Comparison of ENCODE assay signal across 10 mouse cellular contexts in the genomic region with DNA sequence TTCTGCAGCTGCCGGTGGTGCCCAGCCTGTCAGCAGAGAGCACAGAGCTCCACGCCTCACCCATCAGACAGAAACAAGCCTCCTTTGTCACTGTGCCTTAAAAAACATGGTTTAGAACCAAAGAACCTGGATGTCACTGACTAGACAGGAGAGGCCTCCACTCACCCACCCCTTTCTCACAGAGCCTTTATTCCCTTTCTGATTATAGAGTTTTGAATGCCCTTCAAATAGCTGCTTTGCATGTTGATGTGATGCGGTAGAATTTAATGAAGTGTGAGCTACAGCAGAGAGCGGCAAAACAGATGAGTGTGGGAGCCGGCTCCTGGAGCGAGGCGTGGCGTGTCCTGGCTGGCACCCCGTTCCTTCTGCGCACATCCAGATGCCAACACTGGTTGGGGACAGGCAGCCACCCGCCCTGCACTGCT.
DNase-seq lines count a peak whose midpoint lies in the region; ATAC-seq and TF ChIP-seq lines count a peak whose summit lies in the region.
"Had no signal": no experiment of that assay in that cellular context is flagged by ENCODE, and none has a peak within 500 bp of the region (broad histone marks: within the 10 kb centered on the region; RNA-seq: fewer than 3 reads in every experiment).

No protein-coding gene starts in this region.

- H3K36me3 ChIP-seq in forebrain, embryonic 10.5 days (replicated peaks), result peaks cover 4% of the 10 kb centered on the region; the same call in 1 of the 2 replicates
- no peaks in the 10 kb centered on the region for H3K36me3 ChIP-seq in hindbrain, postnatal 0 days (ENCODE audit: insufficient read depth, low read length)
- no peaks in the 10 kb centered on the region for H3K36me3 ChIP-seq in midbrain, embryonic 14.5 days (ENCODE audit: control insufficient read depth, insufficient read depth, low read length)

- peak overlapping the region; percentile 58 for H3K27ac ChIP-seq in forebrain, embryonic 10.5 days
- H3K27ac ChIP-seq in hindbrain, postnatal 0 days, result peak overlapping the region; percentile 64
- H3K27ac ChIP-seq in midbrain, embryonic 14.5 days (replicated peaks; ENCODE audit: low read depth, low read length), result peak overlapping the region; percentile 73

- H3K9ac ChIP-seq in hindbrain, postnatal 0 days (replicated peaks; ENCODE audit: low read length), result 0 out of 2 replicates have a peak overlapping the region, but pooled peaks have one; percentile 1
- no peak overlapping the region for H3K9ac ChIP-seq in midbrain, embryonic 14.5 days (replicated peaks; ENCODE audit: low read length)

- H3K27me3 ChIP-seq in forebrain, embryonic 10.5 days (ENCODE audit: poor library complexity, severe bottlenecking), result no peaks in the 10 kb centered on the region
- H3K27me3 ChIP-seq in hindbrain, postnatal 0 days (ENCODE audit: insufficient read depth, low read length), result no peaks in the 10 kb centered on the region
- H3K27me3 ChIP-seq in midbrain, embryonic 14.5 days (ENCODE audit: control insufficient read depth, insufficient read depth, low read length), result no peaks in the 10 kb centered on the region

- 63% methylated on average over 11 of the region's 11 CpGs for WGBS in forebrain, embryonic 10.5 days
- 19% methylated on average over 11 of the region's 11 CpGs for WGBS in hindbrain, postnatal 0 days
- WGBS in midbrain, embryonic 14.5 days, result 6% methylated on average over 11 of the region's 11 CpGs

- H3K4me3 ChIP-seq in forebrain, embryonic 10.5 days, result no peak overlapping the region
- H3K4me3 ChIP-seq in hindbrain, postnatal 0 days (ENCODE audit: low read length), result no peak overlapping the region
- no peak overlapping the region for H3K4me3 ChIP-seq in midbrain, embryonic 14.5 days (replicated peaks; ENCODE audit: low read depth, low read length)

- peak; percentile 81 for DNase-seq in brain, adult 2 months (ENCODE audit: low read depth, low spot score)
- no peak for DNase-seq in forebrain, embryonic 10.5 days (ENCODE audit: extremely low spot score, low spot score)
- peak; percentile 60 for DNase-seq in hindbrain, postnatal 0 days (ENCODE audit: low spot score)
- peak; percentile 73 for DNase-seq in midbrain, embryonic 14.5 days
- no peak for DNase-seq in spleen, adult 12 weeks (ENCODE audit: low spot score)
- no peak for DNase-seq in spleen, postnatal 10 days (ENCODE audit: low spot score in 2 of 2)
- DNase-seq in gastrocnemius, postnatal 4 days (ENCODE audit: low spot score in 2 of 2), result no peak
- DNase-seq: cerebellum, adult 9-11 months; lung, adult 2 months; thymus, adult 2 months had no signal

- peak overlapping the region; percentile 36; the same call in 1 of the 2 replicates for H3K4me2 ChIP-seq in hindbrain, postnatal 0 days (ENCODE audit: low read depth, low read length)
- peak overlapping the region; percentile 23 for H3K4me2 ChIP-seq in midbrain, embryonic 14.5 days (ENCODE audit: low read length)

- TF ChIP-seq CTCF in hindbrain, postnatal 0 days (IDR thresholded peaks at IDR 0.05; ENCODE audit: low read depth), result no peak

- ATAC-seq in hindbrain, postnatal 0 days, result peak; percentile 85
- peak; percentile 66 for ATAC-seq in midbrain, embryonic 14.5 days (ENCODE audit: low FRiP score, low TSS enrichment)

- no peaks in the 10 kb centered on the region for H3K9me3 ChIP-seq in forebrain, embryonic 10.5 days
- H3K9me3 ChIP-seq in hindbrain, postnatal 0 days (ENCODE audit: low read length), result no peaks in the 10 kb centered on the region
- no peaks in the 10 kb centered on the region for H3K9me3 ChIP-seq in midbrain, embryonic 14.5 days (ENCODE audit: control insufficient read depth, low read length)

- peaks cover 51% of the 10 kb centered on the region for H3K4me1 ChIP-seq in forebrain, embryonic 10.5 days
- peaks cover 5% of the 10 kb centered on the region; the same call in 1 of the 2 replicates for H3K4me1 ChIP-seq in hindbrain, postnatal 0 days (ENCODE audit: insufficient read depth, low read length)
- H3K4me1 ChIP-seq in midbrain, embryonic 14.5 days (ENCODE audit: control insufficient read depth, insufficient read depth, low read length), result peaks cover 49% of the 10 kb centered on the region

Comparison
In these comparisons a context has a peak if more than half of its experiments do, and no peak if none do; other contexts are left out.
1. DNase-seq: peak in brain, adult 2 months (single experiment), hindbrain, postnatal 0 days (single experiment) and midbrain, embryonic 14.5 days (single experiment); none in forebrain, embryonic 10.5 days (single experiment), spleen, adult 12 weeks (single experiment), spleen, postnatal 10 days (0 of 2) and gastrocnemius, postnatal 4 days (0 of 2).
2. Peak in every context shown above with its lines, with median percentiles within 50 percentile points of each other: H3K27ac ChIP-seq.